In genomic region chr1:168260391-168260790, GRCm38 (mm10) we compare ENCODE assay signal across 8 mouse cellular contexts.
"Had no signal": no experiment of that assay in that cellular context is flagged by ENCODE, and none has a peak within 500 bp of the region (broad histone marks: within the 10 kb centered on the region; RNA-seq: fewer than 3 reads in every experiment).

No protein-coding gene starts in this region.

- H3K4me1 ChIP-seq: liver, embryonic 15.5 days had no signal

- H3K27me3 ChIP-seq: midbrain, embryonic 13.5 days had no signal

- H3K4me3 ChIP-seq: left cerebral cortex, adult 2 months; limb, embryonic 10.5 days; liver, embryonic 15.5 days; midbrain, embryonic 13.5 days had no signal

- DNase-seq: kidney, postnatal 25 days; lung, embryonic 14.5 days; right cerebral cortex, postnatal 14 days; thymus, postnatal 4 days had no signal

- H3K36me3 ChIP-seq: liver, embryonic 15.5 days; midbrain, embryonic 13.5 days had no signal

- H3K27ac ChIP-seq: left cerebral cortex, adult 2 months; limb, embryonic 10.5 days; liver, embryonic 15.5 days; midbrain, embryonic 13.5 days had no signal
